Mouse (Mus musculus) gastrocnemius, postnatal 14 days (tissue): ENCODE data around the gene Olfr1377. TPM values are rescaled to one million over a fixed set of nuclear protein-coding genes. Genes with fewer than 3 reads are reported as not detected.
"Not testable (repeated sequence)": the region's sequence is repeated elsewhere in the genome, so short reads cannot be mapped to it uniquely, and the experiment has no call there.

Experiments used
- DNase-seq: peaks from one replicate; pipeline ENCODE4 v3.0.0; 2021; ENCODE audit warnings: mixed read lengths
- intact Hi-C: fragments of 180-260 bp; cut with DNase I; formaldehyde crosslinking; loops from one replicate; pipeline ENCODE4 v1.15.1; 2025; ENCODE audit warnings: low total_unique reads
- long read RNA-seq, 2 experiments: library from polyadenylated mRNA; stranded (forward); transcript quantifications; one replicate each; pipeline ENCODE4 v2.0.0; 2021
- total RNA-seq, 2 experiments: library from RNA; stranded (reverse); gene quantifications; 2 replicates each; pipeline ENCODE4 v1.2.3; 2021

Gene Olfr1377
- not detected for total RNA-seq
- long read RNA-seq, experiment 1: 0 reads
- long read RNA-seq, experiment 2: 0 reads

DNA sequence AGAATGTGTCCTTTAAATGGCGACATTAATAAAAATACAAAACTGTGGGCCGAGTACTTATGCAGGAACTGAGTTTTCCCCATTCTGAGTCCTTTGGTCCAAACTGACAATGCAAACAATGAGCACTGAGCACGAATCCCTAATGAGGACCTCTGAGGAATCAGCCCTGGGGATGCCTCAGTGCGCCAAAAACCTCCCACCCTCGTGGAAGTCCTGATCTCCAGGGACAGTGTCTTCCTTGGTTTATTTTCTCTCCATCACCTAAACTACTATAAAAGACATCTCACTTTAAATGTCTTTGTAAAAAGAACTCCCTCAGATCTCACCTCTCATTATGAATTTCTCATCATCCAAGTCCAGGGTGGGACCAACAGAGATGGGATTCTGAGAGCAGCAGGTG lies at the start of gene Olfr1377:
Olfr1377 (plus strand) TSS at position 301 of the 400 bp plus-strand sequence.
- no peak for DNase-seq
- intact Hi-C loops: no loop called here

DNA sequence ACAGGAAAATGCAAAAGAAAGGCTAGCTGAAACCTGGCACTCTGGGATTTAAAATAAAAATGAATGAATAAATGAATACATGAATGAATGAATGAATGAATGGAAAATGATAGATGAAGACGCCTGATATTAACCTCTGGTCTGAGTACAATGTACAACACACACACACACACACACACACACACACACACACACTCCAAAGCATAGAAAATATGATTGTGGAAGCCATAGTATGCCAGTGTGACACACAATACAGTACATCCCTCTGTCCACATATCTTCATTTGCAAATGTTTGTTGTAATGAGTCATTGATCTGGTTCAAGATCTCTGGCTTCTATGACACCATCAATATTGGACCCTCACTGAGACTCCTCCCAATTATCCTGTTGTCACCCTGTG lies 49.7 kb upstream of the Olfr1377 start:
- no peak for DNase-seq
- intact Hi-C loops: loop anchor here (10.0 kb wide), 1 partner anchor 97 kb away; no protein-coding TSS in a partner anchor

DNA sequence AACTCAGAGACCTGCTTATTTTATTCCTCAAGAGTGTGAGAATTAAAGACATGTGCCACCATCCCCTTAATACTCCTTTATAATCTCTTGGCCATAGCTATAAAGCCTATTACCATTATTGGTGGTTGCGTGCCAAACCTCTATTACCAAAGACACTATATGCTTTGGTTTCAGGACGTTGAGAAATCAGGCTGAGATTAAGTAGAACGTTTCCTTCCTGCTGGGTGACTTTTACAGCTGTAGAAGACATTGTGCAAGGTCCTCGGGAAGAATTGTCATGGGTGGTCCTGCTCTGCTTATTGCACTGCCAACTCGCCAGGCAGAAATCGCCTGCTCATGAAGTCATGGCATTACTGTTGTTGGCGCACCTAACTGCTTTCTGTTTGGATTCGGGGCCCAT lies 43.3 kb upstream of the Olfr1377 start:
- intact Hi-C loops: loop anchor here (10.0 kb wide), 1 partner anchor 104 kb away; no protein-coding TSS in a partner anchor
- DNase-seq: no peak

- intact Hi-C loops: loop anchor here (5.0 to 10.0 kb wide), 2 partner anchors 93 to 105 kb away; no protein-coding TSS in a partner anchor
- DNase-seq: no peak
These were observed 42.0 kb upstream of the Olfr1377 start for GRCm38 (mm10) chr11:50939621-50940366.

DNA sequence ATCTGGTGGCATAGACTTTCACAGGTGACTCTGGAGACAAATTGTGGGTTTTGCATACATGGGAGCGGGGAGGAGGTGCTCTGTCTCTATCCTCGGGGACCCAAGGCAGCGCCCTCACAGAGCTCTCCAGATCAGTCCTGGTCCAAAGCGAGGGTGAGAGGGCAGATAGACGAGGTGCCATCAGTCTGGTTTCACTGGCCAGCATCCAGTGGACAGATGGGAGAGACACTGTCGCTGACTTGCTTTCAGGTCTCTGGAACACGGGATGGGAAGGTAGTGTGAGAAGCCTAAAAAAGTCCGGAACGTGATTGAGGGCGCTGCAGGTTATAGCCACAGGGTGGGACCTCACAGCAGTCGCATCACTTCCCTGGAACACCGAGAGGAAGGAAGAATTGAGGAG lies 39.4 kb upstream of the Olfr1377 start:
- no peak for DNase-seq
- intact Hi-C loops: loop anchor here (5.0 kb wide), 1 partner anchor 90 kb away; no protein-coding TSS in a partner anchor

DNA sequence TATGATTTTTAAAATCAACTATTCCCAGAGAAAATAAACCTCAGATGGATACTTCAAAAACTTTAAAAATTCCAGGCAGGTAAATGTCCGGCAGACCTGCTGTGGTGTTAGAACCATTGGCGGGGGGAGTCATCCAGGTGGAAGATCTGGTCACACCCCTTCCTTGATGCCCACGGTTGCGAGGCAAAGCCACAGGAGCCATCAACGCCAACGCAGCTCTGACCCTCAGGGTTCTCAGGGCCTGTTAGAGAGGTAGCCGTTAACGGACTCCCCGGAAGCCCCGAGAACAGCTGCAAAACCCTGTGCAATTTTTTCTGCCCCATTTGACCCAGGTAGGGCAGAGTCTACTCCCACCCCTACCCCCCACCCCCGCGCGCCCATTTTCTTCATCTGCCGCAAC lies 38.3 kb upstream of the Olfr1377 start, which contains the start of gene 4933414I15Rik:
4933414I15Rik (minus strand) TSS at position 260 of the 400 bp plus-strand sequence.
- intact Hi-C loops: loop anchor here (5.0 kb wide), 1 partner anchor 89 kb away; no protein-coding TSS in a partner anchor
- DNase-seq: no peak

DNA sequence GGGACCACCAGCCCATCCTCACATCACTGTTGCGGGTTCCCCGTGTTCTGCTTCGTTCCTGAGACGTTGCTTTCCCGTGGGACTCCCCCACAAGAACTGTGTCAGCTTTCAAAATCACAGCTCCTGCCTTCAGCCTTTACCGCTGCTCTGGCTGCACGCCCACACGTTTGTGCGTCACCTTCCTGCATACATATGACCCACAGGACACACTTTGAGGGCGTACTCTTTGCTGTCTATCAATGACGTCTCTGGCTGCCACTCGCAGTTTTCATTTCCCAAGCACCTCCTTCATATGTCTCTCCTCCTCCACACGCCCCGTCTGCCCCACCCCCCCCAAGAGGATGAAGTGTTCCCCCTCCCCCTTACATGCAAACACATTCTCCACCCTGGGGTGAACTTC lies 29.5 kb upstream of the Olfr1377 start:
- intact Hi-C loops: no loop called here
- DNase-seq: no peak

GRCm38 (mm10) chr11:50953665-50954064 lies 28.1 kb upstream of the Olfr1377 start, which contains the start of gene Prop1:
Prop1 (minus strand) TSS chr11:50953765.
- DNase-seq: no peak

DNA sequence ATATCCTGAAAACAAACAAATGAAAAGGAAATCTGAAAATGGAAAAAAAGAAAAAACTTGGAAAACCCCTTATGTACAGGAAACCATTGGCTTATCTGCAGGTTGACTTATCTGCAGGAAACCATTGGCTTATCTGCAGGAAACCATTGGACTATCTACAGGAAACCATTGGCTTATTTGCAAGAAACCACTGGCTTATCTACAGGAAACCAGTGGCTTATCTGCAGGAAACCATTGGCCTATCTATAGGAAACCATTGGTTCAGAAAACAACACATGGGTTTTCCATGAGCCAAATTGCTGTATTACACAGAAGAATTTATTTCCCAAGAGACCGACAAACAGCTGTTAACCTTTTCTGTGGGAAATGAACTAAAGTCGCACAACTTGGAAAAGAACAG lies 16.9 kb upstream of the Olfr1377 start:
- intact Hi-C loops: no loop called here
- no peak for DNase-seq

More at GRCm38 (mm10) chr11:50953665-50954064, 28.1 kb upstream of the Olfr1377 start, which contains the start of gene Prop1:
- intact Hi-C loops: no loop called here

- intact Hi-C loops: no loop called here
- no peak for DNase-seq
These were observed 15.5 kb upstream of the Olfr1377 start, which contains the start of gene Olfr1378 for GRCm38 (mm10) chr11:50966230-50966629. Olfr1378 (plus strand) TSS chr11:50966530.

DNA sequence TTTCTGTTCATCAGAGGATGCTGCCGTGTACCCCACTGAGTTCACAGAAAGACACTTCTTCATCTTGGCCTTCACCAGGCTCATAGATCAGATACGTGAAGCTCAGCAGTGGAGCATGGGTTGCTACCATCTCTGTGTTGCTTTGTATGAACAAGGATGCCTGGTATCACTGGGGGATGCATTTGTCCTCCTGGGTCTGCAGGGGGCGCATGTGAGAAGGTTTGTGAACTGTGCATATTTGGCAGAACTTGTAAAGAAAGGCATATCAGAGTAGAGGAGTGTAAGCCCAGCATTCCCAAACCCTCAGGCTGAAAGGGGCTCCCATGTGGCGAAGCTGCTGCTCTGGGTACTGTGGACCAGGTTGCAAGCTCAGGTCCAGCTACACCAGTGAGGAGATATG lies 4.6 kb upstream of the Olfr1377 start:
- no peak for DNase-seq
- intact Hi-C loops: no loop called here

DNA sequence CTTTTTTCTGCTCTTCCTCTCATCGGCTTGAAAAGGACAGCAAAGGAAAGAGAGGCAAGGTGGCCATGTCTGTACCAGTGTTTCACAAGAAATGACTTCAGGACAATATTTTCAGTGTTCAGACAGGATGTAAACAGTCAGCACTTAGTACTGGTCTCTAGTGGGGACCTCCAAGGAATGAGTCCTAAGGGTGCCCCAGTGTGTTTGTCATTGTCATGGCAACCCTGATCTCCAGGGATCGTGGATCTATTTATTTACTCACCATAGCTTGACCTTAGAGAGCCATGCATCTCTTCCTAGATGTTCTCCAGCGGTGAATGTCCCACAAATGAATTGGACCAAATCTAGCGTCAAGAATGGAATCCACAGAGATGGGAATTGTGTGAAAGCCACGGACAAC lies 21.5 kb downstream of the Olfr1377 start, which contains the start of gene Olfr51:
Olfr51 (plus strand) TSS at position 301 of the 400 bp plus-strand sequence.
- intact Hi-C loops: no loop called here
- DNase-seq: no peak

- intact Hi-C loops: no loop called here
- no peak for DNase-seq
These were observed 30.1 kb downstream of the Olfr1377 start for GRCm38 (mm10) chr11:51011821-51012220.

GRCm38 (mm10) chr11:51013936-51014335 lies 32.2 kb downstream of the Olfr1377 start, which contains the start of gene Olfr54:
Olfr54 (plus strand) TSS chr11:51014236.
- intact Hi-C loops: no loop called here

GRCm38 (mm10) chr11:51016341-51016740 lies 34.6 kb downstream of the Olfr1377 start:
- intact Hi-C loops: no loop called here
- no peak for DNase-seq

More at GRCm38 (mm10) chr11:51013936-51014335, 32.2 kb downstream of the Olfr1377 start, which contains the start of gene Olfr54:
- no peak for DNase-seq

- intact Hi-C loops, DNase-seq: not testable (repeated sequence)
These were observed 45.0 kb downstream of the Olfr1377 start for GRCm38 (mm10) chr11:51026811-51027210.

- DNase-seq, intact Hi-C loops: not testable (repeated sequence)
These were observed 47.6 kb downstream of the Olfr1377 start for GRCm38 (mm10) chr11:51029381-51029780.

DNA sequence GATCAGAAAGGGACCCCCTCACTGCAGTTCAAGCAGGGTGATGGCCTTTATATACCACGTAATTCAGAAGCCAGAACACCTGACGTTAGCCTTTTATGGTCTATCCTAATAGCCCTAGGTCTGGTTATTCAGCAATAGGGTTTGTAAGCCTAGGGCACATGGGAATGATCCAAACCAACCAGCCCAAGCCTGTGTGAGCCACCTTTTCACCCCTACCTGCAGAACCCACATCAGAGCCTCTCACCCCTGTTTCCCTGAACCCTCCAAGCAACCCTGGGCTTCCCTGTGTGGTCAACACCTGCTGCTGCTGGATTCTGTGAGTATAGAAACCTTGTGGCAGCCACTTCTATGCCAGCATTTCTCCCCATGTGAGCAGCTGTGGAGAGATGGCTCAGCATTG lies 48.5 kb downstream of the Olfr1377 start:
- no peak for DNase-seq
- intact Hi-C loops: loop anchor here (5.0 kb wide), 1 partner anchor 88 kb away; the partner anchor contains the start of gene 4933414I15Rik

DNA sequence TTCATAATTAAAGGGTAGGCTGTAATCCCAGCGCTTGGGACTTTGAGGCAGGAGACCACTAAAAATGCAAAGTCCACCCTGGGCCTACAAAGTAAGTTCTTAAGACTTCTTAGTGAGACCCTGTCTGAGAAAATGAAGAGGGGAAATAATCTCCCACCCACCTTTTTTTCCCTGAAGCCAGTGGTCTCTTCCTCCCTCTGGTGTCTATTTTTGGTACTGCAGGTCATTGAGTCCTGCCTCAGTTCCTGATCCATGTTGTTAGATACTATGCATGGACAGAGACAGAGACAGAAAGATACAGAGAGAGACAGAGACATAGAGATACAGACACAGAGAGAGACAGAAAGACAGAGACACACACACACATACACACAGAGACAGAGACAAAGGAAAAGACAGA lies 51.1 kb downstream of the Olfr1377 start:
- intact Hi-C loops: loop anchor here (5.0 kb wide), 1 partner anchor 91 kb away; the partner anchor contains the start of gene 4933414I15Rik

DNA sequence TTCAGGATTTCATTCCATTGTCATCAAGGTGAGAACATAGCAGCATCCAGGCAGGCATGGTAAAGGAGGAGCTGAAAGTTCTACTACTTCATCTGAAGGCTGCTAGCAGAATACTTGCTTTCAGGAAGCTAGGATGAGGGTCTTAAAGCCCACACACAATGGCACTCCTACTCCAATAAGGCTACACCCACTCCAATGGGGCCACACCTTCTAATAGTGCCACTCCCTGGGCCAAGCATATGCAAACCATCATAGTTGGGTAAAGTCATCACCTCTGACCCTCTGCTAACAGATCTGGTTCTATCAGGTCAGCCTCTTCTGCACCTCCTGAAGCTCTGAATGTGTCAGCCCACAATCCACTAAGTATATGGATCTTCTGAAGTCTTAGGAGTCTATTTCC lies 52.4 kb downstream of the Olfr1377 start:
- DNase-seq: not testable (repeated sequence)
- intact Hi-C loops: loop anchor here (5.0 kb wide), 1 partner anchor 92 kb away; the partner anchor contains the start of gene 4933414I15Rik

More for the DNA sequence above, 51.1 kb downstream of the Olfr1377 start:
- no peak for DNase-seq
